Mouse (Mus musculus) small intestine, adult 2 months (tissue): ENCODE measurements around the gene S100a10.
"Not testable (repeated sequence)": the region's sequence is repeated elsewhere in the genome, so short reads cannot be mapped to it uniquely, and the experiment has no call there.

Experiments used
- CTCF ChIP-seq: fragments of 200-500 bp; IDR thresholded peaks from 2 replicates; pipeline ENCODE4 v1.5.1; 2012; ENCODE audit warnings: low read depth, mild to moderate bottlenecking, control low read depth, inconsistent platforms, low read length, moderate library complexity, mixed read lengths; ENCODE audit not compliant: insufficient replicate concordance, insufficient read length; ENCODE audit errors: extremely low read depth
- POLR2A ChIP-seq: fragments of 200-500 bp; IDR thresholded peaks from 2 replicates; pipeline ENCODE4 v1.6.1; 2012; ENCODE audit warnings: low read depth, mild to moderate bottlenecking, control low read depth, inconsistent platforms, low read length, moderate library complexity

DNA sequence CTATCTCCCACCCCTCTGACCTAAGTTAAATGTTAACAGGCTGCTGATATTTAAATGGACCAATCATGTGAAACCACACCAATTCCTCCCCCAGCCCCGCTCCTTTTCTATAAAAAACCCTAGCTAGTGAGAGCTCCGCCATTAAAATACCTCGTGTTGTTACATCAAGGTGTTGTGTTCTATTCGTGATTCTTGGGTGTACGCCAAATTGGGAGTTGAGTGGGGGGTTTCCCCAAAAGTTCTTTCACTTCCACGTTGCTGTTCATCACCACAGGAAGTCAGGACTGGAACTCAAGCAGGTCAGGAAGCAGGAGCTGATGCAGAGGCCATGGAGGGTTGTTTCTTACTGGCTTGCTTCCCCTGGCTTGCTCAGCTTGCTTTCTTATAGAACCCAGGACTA is 10.7 kb upstream of the S100a10 start:
- TF ChIP-seq POLR2A, CTCF: not testable (repeated sequence)
